Mouse (Mus musculus): Measurements from ENCODE around the gene Tmem184b. TPM values are rescaled to one million over a fixed set of nuclear protein-coding genes. Genes with fewer than 3 reads are reported as not detected.

Gene Tmem184b
- polyA plus RNA-seq, 1 experiment from 2014 or later, result 35.0 TPM

DNA sequence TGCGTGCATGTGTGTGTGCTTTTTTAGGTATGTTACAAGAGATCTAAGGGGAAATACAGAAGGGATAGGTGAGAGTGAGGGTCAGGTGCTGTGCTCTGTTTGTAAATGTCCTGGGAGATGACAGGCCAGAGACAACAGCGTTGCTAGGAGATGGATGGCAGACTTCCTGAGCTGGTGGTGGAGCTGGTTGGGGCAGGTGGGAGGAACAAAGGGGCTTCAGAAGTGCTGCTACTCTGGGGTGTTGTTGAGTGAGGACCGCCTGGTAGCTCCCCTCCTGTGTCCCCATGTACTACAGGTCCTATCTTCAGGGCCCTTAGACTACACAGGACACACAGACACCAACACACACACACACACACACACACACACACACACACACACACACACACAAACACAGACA lies 28.6 kb downstream of the Tmem184b start:
- no peak overlapping the region for H3K4me2 ChIP-seq (replicated peaks)
- H3K4me1 ChIP-seq (replicated peaks), result peaks cover 4% of the 10 kb centered on the region; the same call in 1 of the 2 replicates
- peak; percentile 53; the same call in 1 of the 2 replicates for ATAC-seq
- H3K9ac ChIP-seq (replicated peaks), result peak overlapping the region; percentile 32; the same call in 1 of the 2 replicates
- no peaks in the 10 kb centered on the region for H3K27me3 ChIP-seq
- H3K4me3 ChIP-seq (replicated peaks), result no peak overlapping the region
- H3K36me3 ChIP-seq, result peaks cover 78% of the 10 kb centered on the region
- 62% methylated on average over 3 of the region's 3 CpGs for WGBS
- H3K27ac ChIP-seq, result peak overlapping the region; percentile 44; the same call in 1 of the 2 replicates
- H3K9me3 ChIP-seq, result no peaks in the 10 kb centered on the region

- Histone ChIP-seq H3K4me3 (replicated peaks) (no peak overlapping the region), H3K27ac (no peak overlapping the region), H3K27me3 (no peaks in the 10 kb centered on the region), H3K9me3 (no peaks in the 10 kb centered on the region), H3K36me3 (peaks cover 83% of the 10 kb centered on the region), H3K4me2 (replicated peaks) (no peak overlapping the region), H3K9ac (replicated peaks) (no peak overlapping the region), H3K4me1 (replicated peaks) (peaks cover 4% of the 10 kb centered on the region; the same call in 1 of the 2 replicates)
- 75% methylated on average over 7 of the region's 7 CpGs for WGBS
- no peak for ATAC-seq
Observed at GRCm38 (mm10) chr15:79370281-79370843, 33.0 kb downstream of the Tmem184b start.

DNA sequence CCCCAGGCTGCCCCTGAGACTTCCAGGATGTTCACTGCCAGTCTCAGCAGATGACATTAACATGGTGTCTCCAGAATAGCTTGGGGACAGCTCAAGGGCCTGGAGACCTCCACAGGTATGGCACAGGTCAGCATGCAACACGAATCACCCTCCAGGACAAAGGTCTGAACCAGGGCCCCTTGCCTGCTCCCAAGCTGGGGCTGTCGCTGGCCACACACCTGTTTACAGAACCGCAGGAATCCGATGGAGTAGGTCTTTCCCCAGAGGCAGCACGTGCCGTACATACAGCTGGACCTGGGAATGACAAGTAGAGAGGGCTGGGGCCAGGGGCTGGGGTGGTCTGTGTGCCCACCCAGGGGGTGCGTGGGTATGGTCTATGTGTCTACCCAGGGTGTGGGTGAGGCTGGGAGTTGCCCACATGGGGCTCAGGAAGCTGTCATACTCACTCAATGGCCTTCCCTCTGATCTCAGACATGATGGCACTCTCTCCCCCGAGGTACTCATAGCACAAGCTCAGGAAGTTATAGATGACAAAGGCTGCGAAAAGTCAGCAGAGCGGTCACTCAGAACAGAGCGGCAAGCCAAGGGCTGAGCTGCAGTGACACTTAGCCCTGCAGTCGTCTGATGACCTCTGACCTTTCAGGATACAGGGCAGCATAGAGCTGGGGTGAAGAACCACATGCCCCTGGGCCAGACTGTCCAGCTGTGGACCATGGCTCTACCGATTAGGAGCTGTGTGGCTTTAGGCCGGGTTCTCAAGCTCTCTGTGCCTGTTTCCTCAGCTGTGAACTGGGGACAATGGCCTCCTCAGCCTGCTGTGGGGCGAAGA lies 33.7 kb downstream of the Tmem184b start:
- Histone ChIP-seq H3K4me1 (replicated peaks) (peaks cover 3% of the 10 kb centered on the region; the same call in 1 of the 2 replicates), H3K27me3 (no peaks in the 10 kb centered on the region), H3K9me3 (no peaks in the 10 kb centered on the region), H3K9ac (replicated peaks) (no peak overlapping the region), H3K27ac (no peak overlapping the region), H3K4me3 (replicated peaks) (no peak overlapping the region), H3K4me2 (replicated peaks) (no peak overlapping the region), H3K36me3 (peaks cover 85% of the 10 kb centered on the region)
- WGBS, result 66% methylated on average over 15 of the region's 15 CpGs
- ATAC-seq, result 0 out of 2 replicates have a peak, but pooled peaks have one; percentile 22

DNA sequence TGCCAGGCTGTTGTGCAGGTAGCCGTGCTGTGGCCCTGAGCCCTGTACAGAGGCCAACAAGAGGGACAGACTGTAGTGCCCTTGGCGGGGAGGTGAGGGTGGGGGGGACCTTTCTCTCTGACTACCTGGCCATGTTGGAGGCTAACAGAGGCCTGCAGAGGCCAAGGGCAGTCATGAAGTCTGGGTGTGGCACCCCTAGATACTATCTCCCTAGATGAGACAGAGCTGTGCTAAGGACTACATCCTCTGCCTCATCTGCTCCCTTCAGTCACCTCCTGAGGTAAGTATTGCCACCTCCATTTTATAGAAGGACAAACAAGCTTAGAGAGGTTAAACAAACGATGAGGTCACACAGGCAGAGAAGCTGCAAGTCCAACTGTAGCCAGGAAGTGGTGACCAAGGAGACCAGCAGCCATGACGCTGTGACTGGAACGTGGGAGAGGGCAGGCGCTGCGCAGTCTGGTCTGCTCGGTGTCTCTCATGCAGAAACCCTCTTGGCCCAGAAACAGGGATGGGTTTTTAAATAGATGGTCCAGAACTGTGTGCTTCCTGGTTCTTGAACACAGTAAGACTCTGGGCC lies 34.4 kb downstream of the Tmem184b start:
- Histone ChIP-seq H3K4me2 (replicated peaks) (no peak overlapping the region), H3K9ac (replicated peaks) (no peak overlapping the region), H3K27me3 (no peaks in the 10 kb centered on the region), H3K9me3 (no peaks in the 10 kb centered on the region), H3K36me3 (peaks cover 86% of the 10 kb centered on the region), H3K4me1 (replicated peaks) (no peaks in the 10 kb centered on the region), H3K4me3 (replicated peaks) (no peak overlapping the region), H3K27ac (no peak overlapping the region)
- ATAC-seq, result no peak
- WGBS, result 88% methylated on average over 8 of the region's 8 CpGs

DNA sequence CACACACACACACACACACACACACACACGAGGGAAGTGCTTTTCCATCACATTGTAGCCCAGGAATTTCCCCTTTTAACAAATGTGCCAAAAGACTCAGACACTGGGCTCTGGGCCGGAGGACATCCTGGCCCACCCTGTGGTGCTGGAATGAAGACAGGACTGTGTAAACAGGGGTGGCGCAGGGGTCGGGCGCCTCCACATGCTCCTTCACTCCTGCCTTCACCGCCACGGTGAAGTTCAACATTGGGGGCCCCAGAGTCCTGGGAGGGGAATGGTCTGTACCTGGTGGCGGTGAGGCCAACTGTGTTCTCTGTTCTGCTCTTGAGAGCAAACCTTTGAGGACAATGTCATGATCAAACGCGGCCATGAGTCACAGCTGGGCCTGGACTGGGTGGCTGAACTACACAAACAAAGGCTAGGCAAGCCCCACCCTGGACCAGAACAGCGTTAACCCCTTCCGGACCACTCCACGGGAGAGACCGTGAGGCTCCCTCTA lies 35.0 kb downstream of the Tmem184b start:
- WGBS, result 73% methylated on average over 14 of the region's 14 CpGs
- H3K4me1 ChIP-seq (replicated peaks), result no peaks in the 10 kb centered on the region
- peak overlapping the region; percentile 19; the same call in 1 of the 2 replicates for H3K27ac ChIP-seq
- no peaks in the 10 kb centered on the region for H3K9me3 ChIP-seq
- H3K36me3 ChIP-seq, result peaks cover 88% of the 10 kb centered on the region
- H3K27me3 ChIP-seq, result no peaks in the 10 kb centered on the region
- H3K4me2 ChIP-seq (replicated peaks), result no peak overlapping the region
- no peak overlapping the region for H3K4me3 ChIP-seq (replicated peaks)
- peak; percentile 24; the same call in 1 of the 2 replicates for ATAC-seq
- peak overlapping the region; percentile 32; the same call in 1 of the 2 replicates for H3K9ac ChIP-seq (replicated peaks)

- H3K4me1 ChIP-seq (replicated peaks), result no peaks in the 10 kb centered on the region
- H3K27ac ChIP-seq, result no peak overlapping the region
- ATAC-seq, result no peak
- no peaks in the 10 kb centered on the region for H3K27me3 ChIP-seq
- H3K4me3 ChIP-seq (replicated peaks), result no peak overlapping the region
- WGBS, result 91% methylated on average over 5 of the region's 5 CpGs
- peaks cover 88% of the 10 kb centered on the region for H3K36me3 ChIP-seq
- no peak overlapping the region for H3K9ac ChIP-seq (replicated peaks)
- no peaks in the 10 kb centered on the region for H3K9me3 ChIP-seq
- no peak overlapping the region for H3K4me2 ChIP-seq (replicated peaks)
Observed at GRCm38 (mm10) chr15:79366402-79366801, 37.0 kb downstream of the Tmem184b start.

DNA sequence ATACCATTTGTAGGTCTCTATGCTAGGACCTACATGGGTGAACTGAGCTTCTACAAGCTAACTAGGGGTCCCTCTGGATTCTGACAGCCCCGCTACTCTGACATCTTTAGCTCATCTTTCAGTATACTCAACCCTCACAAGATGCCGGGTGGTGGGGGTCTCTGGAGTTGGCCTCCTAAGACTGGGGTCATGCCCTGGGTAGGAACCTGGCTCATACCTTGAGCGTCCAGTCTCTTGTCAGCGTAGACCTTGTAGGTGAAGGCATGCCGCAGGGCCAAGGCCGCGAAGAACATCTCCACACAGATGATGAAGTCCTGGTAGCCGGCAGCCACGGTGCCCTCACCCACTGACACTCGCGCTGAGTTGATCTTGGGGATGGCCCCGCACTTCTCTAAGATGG lies 38.3 kb downstream of the Tmem184b start:
- H3K36me3 ChIP-seq, result peaks cover 88% of the 10 kb centered on the region

DNA sequence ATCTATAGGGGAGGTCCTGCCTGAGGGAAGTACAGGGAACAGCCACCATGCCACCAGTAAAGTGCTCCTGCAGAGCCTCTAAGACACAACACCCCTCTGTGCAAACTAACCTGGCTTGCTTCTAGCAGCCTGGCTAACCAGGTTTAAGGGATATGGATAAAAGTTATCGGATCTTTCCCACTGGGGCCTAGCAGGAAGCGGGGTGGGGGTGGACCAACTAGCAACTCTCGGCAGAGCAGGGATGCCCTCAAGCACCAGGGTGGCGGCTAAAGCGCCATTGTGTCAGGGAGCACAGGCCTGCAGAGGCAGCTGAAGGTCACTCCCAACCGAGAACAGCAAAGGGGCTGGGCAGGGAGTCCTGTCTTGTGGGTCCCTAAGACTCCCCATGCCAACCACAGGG lies 39.2 kb downstream of the Tmem184b start:
- Histone ChIP-seq H3K4me2 (replicated peaks) (no peak overlapping the region), H3K4me3 (replicated peaks) (no peak overlapping the region), H3K27me3 (no peaks in the 10 kb centered on the region), H3K36me3 (peaks cover 82% of the 10 kb centered on the region), H3K4me1 (replicated peaks) (0 out of 2 replicates have a peak, but pooled peaks cover 5% of the 10 kb centered on the region), H3K27ac (no peak overlapping the region), H3K9me3 (no peaks in the 10 kb centered on the region), H3K9ac (replicated peaks) (no peak overlapping the region)
- WGBS, result 80% methylated on average over 6 of the region's 6 CpGs
- ATAC-seq, result no peak

More for the DNA sequence above, 38.3 kb downstream of the Tmem184b start:
- no peak for ATAC-seq
- Histone ChIP-seq H3K27me3 (no peaks in the 10 kb centered on the region), H3K9me3 (no peaks in the 10 kb centered on the region), H3K4me1 (replicated peaks) (0 out of 2 replicates have a peak, but pooled peaks cover 2% of the 10 kb centered on the region), H3K4me2 (replicated peaks) (no peak overlapping the region), H3K9ac (replicated peaks) (no peak overlapping the region), H3K4me3 (replicated peaks) (no peak overlapping the region), H3K27ac (no peak overlapping the region)
- 95% methylated on average over 12 of the region's 12 CpGs for WGBS

DNA sequence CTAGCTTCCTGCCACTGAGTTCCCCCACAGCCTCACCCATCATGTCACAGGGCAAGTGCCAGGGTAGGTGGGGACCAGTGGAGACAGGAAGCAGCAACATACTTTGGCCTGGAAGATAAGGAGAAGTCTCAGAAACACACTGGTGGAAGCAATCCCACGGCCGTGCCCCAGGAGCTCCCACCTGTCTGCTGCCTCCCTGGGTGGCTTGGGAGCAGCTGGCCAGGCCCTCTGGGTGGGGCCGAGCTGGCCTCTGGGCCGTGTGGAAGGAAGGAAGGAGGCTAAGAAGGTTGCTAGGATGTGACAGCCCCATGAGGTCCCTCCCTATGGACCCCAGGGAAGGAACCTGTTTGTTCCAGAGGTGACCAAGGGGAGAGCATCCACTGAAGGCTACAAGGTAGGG lies 42.3 kb downstream of the Tmem184b start:
- Histone ChIP-seq H3K9ac (replicated peaks) (no peak overlapping the region; the same call in 1 of the 2 replicates), H3K27ac (no peak overlapping the region), H3K4me1 (replicated peaks) (peaks cover 26% of the 10 kb centered on the region), H3K36me3 (peaks cover 56% of the 10 kb centered on the region), H3K4me2 (replicated peaks) (no peak overlapping the region), H3K27me3 (peaks cover 13% of the 10 kb centered on the region), H3K9me3 (no peaks in the 10 kb centered on the region), H3K4me3 (replicated peaks) (no peak overlapping the region)
- 81% methylated on average over 4 of the region's 4 CpGs for WGBS
- ATAC-seq, result no peak

- Histone ChIP-seq H3K4me3 (replicated peaks) (no peak overlapping the region), H3K4me1 (replicated peaks) (peaks cover 26% of the 10 kb centered on the region), H3K27me3 (peaks cover 19% of the 10 kb centered on the region), H3K36me3 (peaks cover 49% of the 10 kb centered on the region), H3K4me2 (replicated peaks) (no peak overlapping the region), H3K27ac (no peak overlapping the region), H3K9me3 (no peaks in the 10 kb centered on the region), H3K9ac (replicated peaks) (no peak overlapping the region)
- no peak for ATAC-seq
- WGBS, result 75% methylated on average over 7 of the region's 7 CpGs
Observed at GRCm38 (mm10) chr15:79360371-79360770, 43.0 kb downstream of the Tmem184b start.

- Histone ChIP-seq H3K4me2 (replicated peaks) (no peak overlapping the region), H3K36me3 (peaks cover 45% of the 10 kb centered on the region), H3K27ac (no peak overlapping the region), H3K4me1 (replicated peaks) (peaks cover 26% of the 10 kb centered on the region), H3K9ac (replicated peaks) (0 out of 2 replicates have a peak overlapping the region, but pooled peaks have one; percentile 16), H3K27me3 (peaks cover 19% of the 10 kb centered on the region), H3K9me3 (no peaks in the 10 kb centered on the region), H3K4me3 (replicated peaks) (no peak overlapping the region)
- no peak for ATAC-seq
- 62% methylated on average over 6 of the region's 6 CpGs for WGBS
Observed at GRCm38 (mm10) chr15:79359954-79360353, 43.4 kb downstream of the Tmem184b start.

Measured in midbrain, embryonic 13.5 days (tissue).